Mouse (Mus musculus) adrenal gland, adult 18-20 months (tissue): Measurements from ENCODE around the gene Gm20696. TPM values are rescaled to one million over a fixed set of nuclear protein-coding genes. Genes with fewer than 3 reads are reported as not detected.

Source experiments
- DNase-seq, 2 experiments: peaks; one replicate each; pipeline ENCODE4 v3.0.0; 2021 to 2022; ENCODE audit warnings: low spot score in 2 of 2
- total RNA-seq, 2 experiments: library from RNA; stranded (reverse); gene quantifications; 1 replicate in 1 of 2; 2 replicates in 1 of 2; pipeline ENCODE4 v1.2.3; 2021

The Gm20696 gene
- total RNA-seq, 2 experiments from 2014 or later, result 2.5 to 3.0 TPM

DNA sequence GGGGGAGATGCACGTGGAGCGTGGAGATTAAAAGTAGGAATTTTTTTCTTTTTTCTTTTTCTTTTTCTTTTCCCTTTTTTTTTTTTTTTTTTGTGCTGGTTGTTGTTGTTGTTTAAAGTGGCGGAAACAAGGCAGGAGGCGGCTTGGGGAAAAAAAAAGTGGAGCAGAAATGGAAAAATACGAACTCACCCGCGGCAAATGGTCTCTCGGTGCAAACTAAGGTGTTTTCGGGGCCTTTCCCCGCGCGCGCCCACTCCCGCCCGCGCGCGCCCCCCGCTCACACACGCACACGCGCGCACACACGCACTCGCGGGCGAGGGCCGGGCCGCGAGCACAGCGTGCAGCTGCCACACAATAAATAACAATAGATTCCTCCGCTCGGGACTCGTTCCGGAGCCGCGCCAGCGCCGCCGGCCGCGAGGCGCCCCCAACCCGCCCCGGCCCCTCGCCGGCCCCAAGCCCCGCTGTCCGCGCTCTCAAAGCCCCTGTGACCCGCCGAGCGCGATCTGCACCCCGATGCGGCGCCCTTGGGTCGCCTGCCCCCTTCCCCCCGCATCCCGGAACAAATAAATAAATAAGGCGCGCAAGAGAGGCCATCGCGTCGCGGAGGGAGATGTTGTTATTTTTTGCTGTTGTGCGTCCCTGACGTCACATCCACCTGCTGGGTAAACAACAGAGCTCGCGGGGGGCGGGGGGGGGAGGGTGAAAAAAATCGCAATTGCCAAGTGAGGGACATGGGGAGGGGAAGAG, 144.1 kb downstream of the Gm20696 start, which contains the start of gene Foxp1:
Foxp1 (minus strand) TSS at position 363 of the 750 bp plus-strand sequence.
- DNase-seq, result peak; percentile 73 to 76

DNA sequence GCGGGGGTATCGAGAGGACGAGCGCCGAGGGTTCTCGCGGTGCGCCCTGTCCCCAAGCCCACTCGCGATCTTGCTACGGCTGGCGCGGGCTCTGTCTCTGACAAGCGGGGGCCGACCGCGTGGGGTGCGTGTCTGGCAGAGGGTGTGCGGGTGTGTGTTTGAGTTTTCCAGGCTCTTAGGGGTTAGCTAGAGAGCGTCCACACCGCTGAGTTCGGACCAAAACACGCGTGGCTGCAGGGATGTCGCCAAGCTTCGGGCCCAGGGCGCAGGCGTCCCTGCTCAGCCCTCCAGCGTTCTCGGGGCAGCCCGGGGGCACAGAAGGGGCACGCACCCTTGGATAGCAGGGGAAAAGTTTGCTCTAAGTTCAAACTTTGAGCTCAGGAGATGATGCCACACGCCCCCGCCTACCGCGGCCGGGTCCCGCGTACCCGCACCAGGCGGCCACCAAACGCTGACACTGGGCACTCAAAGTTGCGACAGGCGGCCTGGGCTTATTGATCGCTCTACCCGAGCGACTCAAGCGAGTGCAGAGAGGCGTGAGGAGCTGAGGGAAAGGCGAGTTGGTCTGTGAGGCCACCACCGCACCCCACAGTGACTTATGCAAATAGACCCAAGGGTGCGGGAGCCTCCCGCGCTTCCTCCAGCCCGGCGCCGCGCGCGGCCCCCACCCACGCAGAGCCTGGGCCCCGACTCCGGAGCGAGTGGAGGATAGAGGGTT, 144.8 kb downstream of the Gm20696 start:
- peak; percentile 54 to 57 for DNase-seq

DNA sequence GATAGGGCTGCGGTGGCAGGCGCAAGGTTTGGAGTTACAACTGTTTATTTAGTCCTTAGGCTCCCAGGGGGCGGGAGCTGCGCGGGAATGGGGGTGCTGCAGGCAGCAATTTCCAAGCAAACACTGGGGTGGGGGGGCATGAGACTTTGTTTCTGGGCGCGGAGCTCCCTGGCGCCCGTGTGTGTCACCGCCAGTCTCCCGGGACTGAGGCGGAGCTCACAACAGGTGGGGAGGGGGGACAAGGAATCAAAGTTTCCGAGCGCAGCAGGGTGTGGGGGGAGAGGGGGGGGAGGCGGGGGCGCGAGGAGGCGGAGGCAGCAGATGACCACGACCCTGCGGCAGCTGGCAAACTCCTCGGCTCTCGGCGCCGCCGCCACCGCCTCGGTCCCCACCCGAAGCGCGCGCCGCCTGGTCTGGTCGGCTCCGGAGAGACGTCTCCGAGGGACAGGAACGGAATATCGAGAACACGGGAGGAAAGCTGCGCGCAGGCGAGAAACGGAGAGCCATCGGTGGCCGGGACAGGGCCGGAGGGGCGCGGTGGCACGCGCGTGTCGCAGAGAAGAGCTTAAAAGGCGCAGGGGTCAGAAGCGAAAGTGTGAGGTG, 145.5 kb downstream of the Gm20696 start:
- peak; percentile 71 to 73 for DNase-seq

DNA sequence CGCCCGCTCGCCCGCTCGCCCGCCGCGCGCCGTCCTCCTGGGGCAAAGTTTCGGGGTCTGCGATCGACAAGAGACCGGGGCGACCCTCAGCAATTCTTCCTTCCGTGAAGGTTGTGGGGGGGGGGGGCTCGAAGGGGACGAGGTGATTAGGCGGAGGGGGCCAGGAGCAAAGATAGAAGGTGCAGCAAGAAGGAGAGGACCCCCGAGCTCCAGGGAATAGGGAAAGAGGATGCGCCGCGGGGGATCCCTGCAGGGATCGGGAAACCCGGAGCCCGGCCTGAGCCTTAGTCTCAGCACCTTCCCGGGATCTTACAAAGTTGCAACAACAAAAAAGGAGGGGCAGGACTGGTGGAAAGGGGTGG, 145.9 kb downstream of the Gm20696 start:
- peak in 1 of 2 experiments; percentile 57 for DNase-seq

DNA sequence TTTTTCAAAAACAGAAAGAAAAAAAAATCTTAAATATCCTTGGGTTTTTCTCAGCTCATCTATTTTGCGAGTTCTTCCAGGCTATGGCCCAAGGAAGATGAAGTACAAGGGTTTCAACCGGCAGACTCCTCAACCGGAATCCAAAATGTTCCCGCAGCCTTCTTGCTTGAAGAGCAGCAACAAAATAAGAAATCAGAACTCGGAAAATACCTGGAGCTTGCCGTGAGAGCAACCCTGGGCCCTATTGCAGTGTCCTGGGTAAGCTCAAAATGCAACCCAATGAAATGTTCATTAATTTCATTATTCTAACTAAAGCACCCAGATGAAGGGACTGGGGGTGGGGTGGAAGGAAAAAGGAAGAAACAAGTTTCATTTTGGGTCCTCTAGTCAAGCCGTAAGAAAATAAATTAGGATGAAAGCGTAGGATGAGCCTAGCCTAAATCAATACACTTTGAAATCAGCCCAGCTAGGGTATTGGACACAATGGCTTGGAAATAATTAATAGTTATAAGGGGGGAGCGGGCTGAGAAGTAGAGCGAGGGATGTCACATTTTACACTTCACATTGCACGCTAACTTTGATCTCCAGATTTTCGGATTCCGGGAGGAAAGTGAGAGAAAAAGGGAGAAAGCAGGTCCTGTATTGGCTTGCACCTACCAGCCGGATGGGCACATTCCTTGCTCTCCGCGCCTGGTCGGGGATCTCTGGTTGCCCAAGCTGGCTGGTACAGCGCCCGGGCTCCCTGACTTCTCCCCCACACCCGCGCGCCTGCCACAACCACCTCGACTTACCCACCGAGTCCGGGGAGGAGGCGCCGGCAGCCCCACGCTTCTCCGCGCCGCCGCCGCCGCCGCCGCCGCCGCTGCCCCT, 146.6 kb downstream of the Gm20696 start:
- peak; percentile 50 to 60 for DNase-seq

DNA sequence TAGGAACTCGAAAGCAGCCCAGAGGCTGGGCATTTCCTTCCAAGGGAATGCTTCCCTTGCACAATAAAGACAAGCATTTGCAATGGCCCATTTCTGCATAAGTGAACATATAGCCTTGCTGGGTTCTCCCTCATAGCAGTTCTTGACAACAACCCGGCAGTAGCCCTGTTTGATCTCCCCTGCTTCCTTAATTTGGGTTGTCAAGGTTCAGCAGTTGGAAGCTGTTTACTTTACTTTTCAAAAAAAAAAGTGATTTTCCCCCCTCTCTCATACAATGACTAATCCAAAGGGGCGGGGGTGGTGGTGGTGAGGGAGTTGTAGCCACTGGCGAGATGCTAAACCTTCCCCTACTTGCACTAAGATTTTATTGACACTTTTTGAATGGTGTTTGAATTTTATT, 147.5 kb downstream of the Gm20696 start:
- DNase-seq, result no peak

DNA sequence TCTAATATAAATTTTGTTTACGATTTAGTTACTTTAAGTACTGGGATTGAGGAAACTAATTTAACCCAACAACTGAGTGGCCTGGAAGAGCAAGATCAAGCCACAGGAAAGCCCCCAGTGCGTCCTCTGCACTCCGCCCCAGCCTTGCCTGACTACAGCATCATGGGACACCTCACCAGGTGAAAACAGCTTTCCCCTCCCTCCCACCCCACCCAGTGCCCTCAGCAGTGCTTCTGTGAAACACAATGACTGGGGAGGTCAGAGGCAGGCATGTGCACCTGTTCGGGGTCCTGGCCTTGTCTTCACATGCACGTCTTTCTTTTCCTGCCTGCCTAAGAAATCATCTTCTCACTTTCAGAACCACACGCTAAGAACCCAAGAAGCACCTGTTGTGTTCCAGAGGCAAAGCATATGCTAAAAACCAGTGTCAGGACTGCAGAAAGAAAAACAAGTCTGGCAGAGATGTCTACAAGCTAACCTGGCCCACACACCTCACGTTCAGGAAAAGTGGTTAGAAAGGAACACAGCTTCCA, 150.9 kb downstream of the Gm20696 start:
- no peak for DNase-seq

DNA sequence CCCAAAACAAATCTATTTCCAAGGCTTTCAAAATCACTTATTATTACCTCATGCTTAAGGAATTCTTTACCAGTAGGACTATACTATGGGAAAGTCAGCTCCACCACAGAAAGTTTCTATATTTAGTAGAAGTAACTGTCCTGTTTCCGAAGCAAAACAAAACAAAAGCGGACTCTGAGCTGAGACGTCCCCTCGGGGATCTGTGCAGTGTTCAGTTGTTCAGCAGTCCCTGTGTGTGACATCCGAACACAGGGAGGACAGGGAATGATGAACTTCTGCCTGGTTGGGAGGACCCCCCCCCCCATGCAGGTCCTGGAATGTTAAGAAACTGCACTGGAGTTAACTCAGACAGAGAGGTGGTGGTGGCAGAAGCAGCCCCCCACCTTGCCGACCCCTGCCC, 154.7 kb downstream of the Gm20696 start:
- no peak for DNase-seq

DNA sequence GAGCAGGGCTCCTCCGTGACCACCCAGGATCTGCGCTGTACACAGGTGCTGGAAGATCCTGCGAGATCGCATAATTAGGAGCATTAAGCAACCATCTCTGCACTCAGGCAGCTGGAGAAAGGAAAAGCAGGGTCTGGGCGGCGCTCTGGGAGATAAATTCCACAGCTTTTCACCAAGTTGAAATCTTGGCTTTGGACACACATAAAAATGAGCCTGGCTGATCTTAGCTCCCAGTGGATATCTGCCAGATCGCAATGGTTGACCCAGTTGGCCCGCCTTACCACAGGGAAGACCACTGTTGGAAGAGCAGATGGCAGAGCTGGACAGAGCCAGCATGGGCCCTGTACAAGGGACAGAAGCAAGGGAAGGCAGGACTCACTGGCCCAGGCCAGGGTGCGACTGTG, 157.4 kb downstream of the Gm20696 start:
- no peak for DNase-seq

DNA sequence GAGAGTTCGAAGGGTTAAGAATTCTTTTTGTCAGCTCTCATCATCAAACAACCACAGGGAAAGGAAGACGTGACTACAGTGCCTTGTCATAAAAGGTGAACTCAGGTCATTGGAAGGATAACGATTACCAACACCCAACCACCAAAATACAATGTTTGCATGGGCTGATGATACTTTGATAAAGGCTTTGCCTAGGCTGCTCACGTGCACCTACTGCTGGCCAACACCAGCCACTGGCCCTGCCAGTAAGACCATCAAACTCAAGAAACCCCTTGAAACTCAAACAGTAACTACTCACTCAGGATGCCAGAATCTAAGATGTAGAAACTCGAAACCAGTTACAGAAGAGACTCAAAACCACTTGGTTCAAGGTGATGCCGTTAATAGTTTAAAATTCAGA, 159.8 kb downstream of the Gm20696 start:
- DNase-seq, result no peak

DNA sequence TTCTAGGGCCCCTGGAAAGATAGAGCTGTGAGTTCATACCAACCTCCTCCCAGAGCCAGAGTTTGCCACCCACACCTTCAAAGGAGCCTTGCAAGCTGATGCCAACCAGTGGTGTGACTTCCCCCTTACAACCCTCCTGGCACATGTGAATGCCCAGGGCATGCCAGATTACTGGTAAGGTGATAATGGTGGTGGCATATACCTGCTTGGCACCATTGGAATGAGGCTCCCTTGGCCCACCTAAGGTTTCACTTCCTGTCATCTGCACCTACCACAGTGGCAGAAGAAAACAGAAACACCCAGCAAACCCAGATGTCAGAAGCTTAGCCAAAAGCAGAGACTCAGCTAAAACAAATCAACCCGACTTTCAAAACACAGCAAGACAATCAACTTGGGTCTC, 162.9 kb downstream of the Gm20696 start:
- DNase-seq, result no peak

DNA sequence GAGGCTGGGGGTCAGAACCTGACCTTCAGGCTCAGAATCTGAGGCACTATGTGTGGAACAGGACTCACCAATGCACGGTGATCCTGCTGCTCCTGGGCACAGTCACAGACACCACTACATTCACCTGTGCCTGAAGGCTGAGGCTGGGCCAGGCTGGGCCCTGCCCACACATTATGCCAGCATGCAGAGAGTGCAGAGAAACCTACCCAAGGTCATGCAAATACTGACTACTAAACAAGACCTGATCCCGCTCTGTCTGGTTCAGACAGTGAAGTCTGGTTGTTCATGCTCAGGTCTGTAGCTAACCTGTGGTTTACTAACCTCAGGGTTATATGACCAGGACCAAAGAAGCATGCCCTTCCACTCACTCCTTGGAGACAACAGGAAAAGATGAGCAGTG, 163.9 kb downstream of the Gm20696 start:
- DNase-seq, result no peak

DNA sequence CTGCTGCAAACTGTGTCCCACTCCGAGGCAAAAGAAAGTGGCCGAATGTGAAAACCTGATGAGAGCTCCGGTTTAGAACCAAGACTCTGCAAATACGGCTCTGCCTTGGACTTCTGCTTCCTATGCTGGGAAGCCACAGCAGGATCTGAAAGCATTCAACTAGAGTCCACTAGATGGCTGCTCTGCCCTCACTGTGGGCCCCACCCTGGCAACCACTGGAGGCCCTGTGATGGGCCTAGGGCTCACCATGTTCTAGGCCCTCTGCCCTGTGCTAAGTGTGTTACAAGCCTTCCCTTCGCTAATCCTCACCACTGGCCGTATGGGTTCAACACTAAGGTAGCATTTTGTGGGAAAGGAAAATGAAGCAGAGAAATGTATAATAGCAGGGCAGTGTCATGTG, 164.3 kb downstream of the Gm20696 start:
- no peak for DNase-seq

DNA sequence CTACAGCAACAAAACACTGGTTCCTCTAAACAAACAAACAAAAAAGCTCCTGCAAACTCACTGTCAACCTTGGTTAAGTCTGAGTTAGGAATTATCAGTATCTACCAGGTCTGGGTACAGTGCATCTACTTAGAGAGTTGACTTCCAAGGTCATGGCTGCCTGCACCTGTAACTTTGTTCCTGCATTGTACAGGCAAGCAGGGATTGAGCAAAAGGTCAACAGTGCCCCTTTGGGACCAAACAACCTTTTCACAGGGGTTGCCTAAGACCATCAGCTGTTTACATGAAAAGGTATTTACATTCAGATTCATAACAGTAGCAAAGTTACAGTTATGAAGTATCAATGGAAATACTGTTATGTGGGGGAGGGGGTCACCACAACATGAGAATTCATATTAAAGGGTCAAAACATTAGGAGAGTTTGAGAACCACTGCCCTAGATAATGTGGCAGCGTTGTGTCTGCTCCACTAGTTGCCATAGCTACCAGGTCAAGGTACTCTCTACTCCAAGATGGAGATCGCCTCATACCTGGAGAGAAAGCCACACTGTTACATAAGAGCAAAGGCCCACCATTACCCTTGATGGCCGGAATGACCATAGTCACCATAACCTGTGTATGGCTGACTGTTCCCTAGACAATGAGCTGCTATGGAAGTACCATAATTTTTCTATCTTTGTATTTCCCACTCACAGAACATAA, 165.9 kb downstream of the Gm20696 start:
- DNase-seq, result no peak

DNA sequence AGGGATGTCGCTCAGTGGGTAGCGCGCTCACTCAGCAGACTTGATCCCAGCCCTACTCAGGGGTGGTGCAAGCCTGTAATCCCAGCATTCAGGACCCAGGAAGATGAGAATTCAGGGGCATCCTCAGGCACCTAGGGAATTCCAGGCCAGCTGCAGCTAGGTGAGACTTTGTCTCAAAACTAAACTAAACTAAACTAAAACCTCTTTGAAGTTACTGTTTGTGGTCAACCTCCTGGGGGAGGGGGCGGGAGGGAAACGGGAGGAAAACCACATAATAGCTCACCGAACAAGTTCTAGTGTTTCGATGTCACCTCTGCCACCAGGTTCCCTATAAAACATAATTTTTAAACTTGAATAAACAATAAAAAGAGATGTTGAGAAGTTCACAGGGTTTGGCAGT, 168.5 kb downstream of the Gm20696 start:
- no peak for DNase-seq

DNA sequence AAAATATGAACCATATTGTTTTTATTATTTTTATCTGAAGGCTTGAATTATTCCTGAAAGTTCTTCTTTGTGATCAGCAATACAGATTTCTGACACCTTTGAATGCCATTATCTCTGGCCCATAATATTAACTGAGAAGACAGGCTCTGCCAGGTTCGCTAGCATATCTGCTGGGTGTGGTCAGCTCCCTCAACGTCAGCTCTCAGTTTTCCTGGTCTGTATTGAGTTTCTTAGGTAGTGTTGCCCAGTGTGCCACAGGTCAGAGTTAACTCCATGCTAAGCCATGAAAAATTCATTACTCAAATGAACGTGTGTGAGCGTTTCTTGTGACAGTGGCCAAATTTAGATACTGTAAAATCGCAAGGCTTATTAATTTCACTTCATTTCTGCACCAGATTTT, 170.5 kb downstream of the Gm20696 start:
- no peak for DNase-seq

DNA sequence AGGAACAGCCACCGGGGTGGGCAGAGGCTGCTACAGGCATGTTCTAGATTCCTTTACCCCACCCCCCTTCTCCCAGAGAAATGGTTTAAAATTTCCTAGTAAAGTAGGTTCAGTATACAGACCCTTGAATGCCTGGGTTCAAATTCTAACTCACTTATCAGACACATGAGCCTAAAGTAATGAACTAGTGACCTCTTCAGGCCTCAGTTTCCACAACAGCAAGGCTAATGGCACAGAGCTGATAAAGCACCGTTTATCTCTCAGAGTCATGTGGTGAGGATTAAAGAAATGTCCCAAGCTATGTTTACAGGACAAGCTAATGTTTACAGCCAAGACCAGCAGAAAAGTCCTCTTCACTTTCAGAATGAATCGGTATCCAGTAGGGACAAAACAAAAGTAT, 173.7 kb downstream of the Gm20696 start:
- no peak for DNase-seq

DNA sequence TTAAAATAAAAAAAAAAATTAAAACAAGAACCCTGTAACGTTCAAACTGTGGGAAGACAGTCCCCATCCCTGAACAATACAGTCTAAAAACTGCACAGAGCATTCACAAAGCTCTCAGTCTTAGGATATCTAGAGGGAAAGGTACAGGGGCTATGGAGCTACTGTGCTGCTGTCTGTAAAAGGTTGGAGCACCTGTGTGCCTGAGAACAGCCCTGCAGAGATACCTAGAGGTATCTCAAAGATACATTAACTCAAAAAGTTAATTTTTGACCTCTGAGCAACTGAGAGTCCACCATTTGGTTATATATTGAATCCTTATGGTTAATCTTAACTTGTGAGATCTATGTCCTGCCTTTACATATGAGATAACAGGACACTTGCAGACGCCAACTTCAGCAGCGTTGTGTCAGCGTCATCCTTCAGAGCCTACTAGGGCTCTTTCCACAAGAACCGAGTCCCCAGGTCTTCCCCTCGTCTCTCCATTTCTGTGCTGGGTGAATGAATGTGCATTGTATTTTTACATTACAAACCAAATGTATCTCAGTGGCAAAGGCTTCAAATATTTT, 174.5 kb downstream of the Gm20696 start:
- no peak for DNase-seq

DNA sequence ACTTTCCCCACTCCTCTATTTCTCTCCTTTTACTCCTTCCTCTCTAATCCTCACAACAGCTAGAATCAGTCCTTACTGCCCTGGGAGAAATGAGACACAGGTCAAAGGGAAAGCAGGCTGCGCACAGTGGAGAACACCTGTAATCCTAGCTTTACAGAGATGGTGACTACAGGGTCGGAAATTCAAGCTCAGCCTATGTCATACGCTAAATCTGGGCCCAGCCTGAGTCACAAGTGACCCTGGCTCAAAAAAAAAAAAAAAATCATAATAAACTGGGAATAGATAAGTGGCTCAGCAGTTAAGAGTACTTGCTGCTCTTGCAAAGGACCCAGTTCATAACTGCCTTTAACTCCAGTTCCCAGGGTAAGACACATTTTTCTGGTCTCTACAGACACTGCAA, 175.5 kb downstream of the Gm20696 start:
- DNase-seq, result no peak
